Mouse (Mus musculus) neural tube, embryonic 10.5 days (tissue): ENCODE measurements around the gene Lrp4.
A peak's percentile ranks its signal among the peaks of the same experiment; 100 is the strongest.

ENCODE experiments used
- DNase-seq: peaks from one replicate; pipeline ENCODE4 v3.0.0-alpha.2; 2017; ENCODE audit warnings: low spot score; ENCODE audit errors: extremely low spot score

Gene Lrp4

GRCm38 (mm10) chr2:91453231-91454075 lies 3.9 kb upstream of the Lrp4 start:
- no peak for DNase-seq

- DNase-seq: no peak
Measured at GRCm38 (mm10) chr2:91454434-91454833, 2.9 kb upstream of the Lrp4 start.

- no peak for DNase-seq
Measured at GRCm38 (mm10) chr2:91455826-91456225, 1.5 kb upstream of the Lrp4 start.

GRCm38 (mm10) chr2:91456491-91457100 lies 715 bp upstream of the Lrp4 start:
- no peak for DNase-seq

GRCm38 (mm10) chr2:91457656-91458251 lies 443 bp downstream of the Lrp4 start:
- peak; percentile 76 for DNase-seq

GRCm38 (mm10) chr2:91458252-91458672 lies 951 bp downstream of the Lrp4 start:
- DNase-seq: peak; percentile 76

- peak; percentile 69 for DNase-seq
Measured at GRCm38 (mm10) chr2:91458673-91459391, 1.5 kb downstream of the Lrp4 start.

GRCm38 (mm10) chr2:91460076-91460475 lies 2.8 kb downstream of the Lrp4 start:
- no peak for DNase-seq

GRCm38 (mm10) chr2:91460771-91461170 lies 3.5 kb downstream of the Lrp4 start:
- DNase-seq: no peak

- no peak for DNase-seq
Measured at GRCm38 (mm10) chr2:91461341-91461740, 4.0 kb downstream of the Lrp4 start.

GRCm38 (mm10) chr2:91462196-91462595 lies 4.9 kb downstream of the Lrp4 start:
- DNase-seq: no peak

- no peak for DNase-seq
Measured at GRCm38 (mm10) chr2:91462681-91463080, 5.4 kb downstream of the Lrp4 start.

- no peak for DNase-seq
Measured at GRCm38 (mm10) chr2:91465934-91466333, 8.6 kb downstream of the Lrp4 start.

GRCm38 (mm10) chr2:91467613-91468012 lies 10.3 kb downstream of the Lrp4 start:
- DNase-seq: no peak

- no peak for DNase-seq
Measured at GRCm38 (mm10) chr2:91470055-91470647, 12.8 kb downstream of the Lrp4 start.

GRCm38 (mm10) chr2:91474358-91474757 lies 17.0 kb downstream of the Lrp4 start:
- DNase-seq: no peak

- DNase-seq: no peak
Measured at GRCm38 (mm10) chr2:91475791-91476190, 18.5 kb downstream of the Lrp4 start.

- DNase-seq: no peak
Measured at GRCm38 (mm10) chr2:91476251-91476661, 18.9 kb downstream of the Lrp4 start.

- DNase-seq: no peak
Measured at GRCm38 (mm10) chr2:91476841-91477240, 19.5 kb downstream of the Lrp4 start.

- no peak for DNase-seq
Measured at GRCm38 (mm10) chr2:91480399-91480801, 23.1 kb downstream of the Lrp4 start.

GRCm38 (mm10) chr2:91480805-91481514 lies 23.6 kb downstream of the Lrp4 start:
- no peak for DNase-seq
